Mouse (Mus musculus) spleen, embryonic (tissue): ENCODE measurements around the gene Zmym4.

Source experiments
- CTCF ChIA-PET: fragments of 350-600 bp; sonication (Branson Sonifier 250); formaldehyde crosslinking; loops from one replicate; lab custom pipeline; 2022; lab: Charles Lee

Zmym4 gene

DNA sequence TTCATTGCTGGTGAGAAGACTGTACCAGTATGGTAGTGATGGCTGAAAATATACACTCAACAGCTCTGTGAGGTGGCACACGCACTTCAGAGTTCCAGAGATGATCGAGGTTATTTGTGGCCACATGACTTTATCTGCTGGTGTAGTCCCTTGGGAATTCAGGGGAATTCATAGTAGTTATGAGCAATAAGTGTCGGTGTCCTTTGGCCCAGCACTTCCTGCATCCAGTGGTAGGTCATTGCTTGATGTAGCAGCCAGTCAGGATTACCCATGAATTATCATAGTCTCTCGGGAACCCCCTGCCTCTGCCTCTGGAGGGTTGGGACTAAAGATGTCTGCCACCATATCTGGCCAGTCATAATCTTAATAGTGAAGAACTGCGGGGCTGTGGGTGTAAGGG lies 144.0 kb downstream of the Zmym4 start:
- CTCF ChIA-PET: no interaction called here

DNA sequence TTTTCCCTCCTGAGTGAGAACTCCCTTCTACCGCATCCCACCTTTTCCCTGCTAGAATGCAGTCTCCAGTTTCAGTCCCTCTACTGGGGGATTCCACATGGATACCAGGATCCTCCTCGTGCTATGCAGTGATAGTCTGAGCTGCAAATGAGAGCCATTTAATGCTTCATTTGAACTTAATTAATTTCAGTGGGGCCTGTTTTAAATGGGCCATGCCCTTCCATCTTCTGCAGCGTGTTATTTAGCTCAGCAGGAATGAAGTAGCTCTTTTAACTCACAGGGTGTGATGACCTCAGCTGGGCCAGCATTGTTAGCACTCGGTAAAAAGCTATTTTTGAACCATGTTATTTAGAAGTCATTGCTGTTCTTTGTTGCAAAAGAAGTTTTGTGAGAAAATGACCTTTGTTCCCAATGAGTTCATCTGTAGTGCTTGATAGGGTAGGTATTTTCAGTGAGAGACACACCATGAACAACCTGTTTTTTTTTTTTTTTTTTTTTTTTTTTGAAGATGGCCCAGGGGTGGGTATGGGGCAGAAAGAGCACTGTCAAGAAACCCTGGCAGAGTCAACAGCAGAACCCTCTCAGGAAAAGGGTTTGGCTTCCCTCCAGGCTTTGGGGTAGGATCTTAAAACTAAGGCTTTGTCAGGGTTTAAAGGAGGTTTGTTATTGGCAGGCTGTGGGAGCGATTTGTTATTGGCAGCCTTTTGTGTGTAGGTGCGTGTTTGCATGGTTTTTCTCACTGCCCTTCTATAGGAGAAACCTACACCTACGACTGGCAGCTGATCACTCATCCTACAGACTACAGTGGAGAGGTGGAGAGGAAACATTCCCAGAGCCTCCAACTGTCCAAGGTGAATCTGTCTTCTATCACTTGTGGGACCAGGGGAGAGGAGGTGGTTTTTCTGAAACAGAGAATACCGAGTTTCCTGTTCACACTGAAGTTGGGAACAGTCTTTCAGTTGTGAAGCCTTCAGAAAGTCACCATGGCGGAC lies 144.7 kb downstream of the Zmym4 start:
- CTCF ChIA-PET: interaction anchor here (0.7 kb wide), 1 partner anchor 215 kb away, joined by 19 read pairs; no protein-coding TSS in a partner anchor

DNA sequence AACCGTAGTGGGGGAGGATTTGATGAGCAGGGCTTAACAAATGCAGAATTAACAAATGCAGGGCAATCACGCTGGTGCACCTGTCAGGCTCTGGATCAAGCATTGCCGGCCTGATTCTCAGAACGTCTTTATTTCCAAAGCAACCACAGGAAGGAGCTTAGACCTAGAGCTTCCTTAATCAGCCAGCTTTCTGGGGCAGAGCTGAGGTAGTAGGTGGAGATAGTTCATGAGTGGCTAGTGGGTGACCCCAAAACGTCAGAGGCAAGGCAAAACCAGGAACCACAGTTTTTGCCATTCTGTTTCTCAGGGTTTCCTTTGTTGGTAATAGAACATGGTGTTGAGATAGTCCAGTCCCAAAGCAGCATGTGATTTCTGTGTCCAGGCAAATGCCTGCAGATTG lies 153.1 kb downstream of the Zmym4 start:
- CTCF ChIA-PET: no interaction called here

DNA sequence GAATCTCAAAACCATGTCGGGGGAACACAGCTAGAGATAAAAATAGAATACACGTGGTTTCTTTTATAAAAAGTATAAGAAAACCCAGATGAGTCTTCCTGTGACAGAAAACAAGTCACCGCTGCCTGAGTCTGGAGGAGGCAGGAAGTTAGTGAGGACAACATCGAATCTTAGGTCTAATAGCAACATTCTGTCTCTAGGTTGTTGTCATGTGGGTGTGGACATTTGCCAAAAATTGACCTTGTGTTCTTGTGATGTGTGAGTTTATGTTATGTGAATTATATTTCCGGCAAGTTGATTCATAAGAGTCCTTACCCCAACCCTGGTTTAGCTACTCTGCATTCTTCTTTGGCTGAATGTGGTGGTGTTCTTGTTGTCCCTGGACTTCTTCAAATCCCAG lies 154.7 kb downstream of the Zmym4 start:
- CTCF ChIA-PET: no interaction called here
